Mouse (Mus musculus) lung, adult 2 months (tissue): ENCODE results near the gene Eno4. TPM values are rescaled to one million over a fixed set of nuclear protein-coding genes. Genes with fewer than 3 reads are reported as not detected.

Experiments
- DNase-seq: peaks from one replicate; pipeline ENCODE4 v3.0.0; 2022
- H3K4me1 ChIP-seq: fragments of 200-500 bp; 2 replicates; pipeline ENCODE4 v1.6.1; 2011; ENCODE audit warnings: low read length; ENCODE audit not compliant: control insufficient read depth, insufficient read depth
- H3K4me3 ChIP-seq: fragments of 200-500 bp; replicated peaks from 2 replicates; pipeline ENCODE3; 2011; ENCODE audit warnings: low read depth, mild to moderate bottlenecking, control low read depth, low read length; ENCODE audit errors: extremely low read depth
- CTCF ChIP-seq: fragments of 200-500 bp; IDR thresholded peaks from 2 replicates; pipeline ENCODE4 v1.5.1; 2011; ENCODE audit warnings: mild to moderate bottlenecking, low read length, control low read depth; ENCODE audit not compliant: insufficient read depth
- POLR2A ChIP-seq: fragments of 200-500 bp; IDR thresholded peaks from 2 replicates; pipeline ENCODE4 v1.6.1; 2011; ENCODE audit warnings: low read depth, mild to moderate bottlenecking, control low read depth, low read length, borderline replicate concordance; ENCODE audit errors: extremely low read depth
- WGBS: fragments of 180-500 bp; shearing (Covaris S2); methylation state at CpG from one replicate; pipeline ENCODE4 v1.1.7; 2018; 5-methylcytosine and 5-hydroxymethylcytosine counted together
- polyA plus RNA-seq: library from polyadenylated mRNA; depleted of rRNA; stranded (reverse); fragments of >200 nt; gene quantifications from 2 replicates; pipeline ENCODE4 v1.2.3, GENCODE M21; 2012

The Eno4 gene
- polyA plus RNA-seq, 1 experiment: 4.6 TPM

GRCm38 (mm10) chr19:58968731-58969506, 25.7 kb downstream of the Eno4 start:
- Histone ChIP-seq H3K4me3 (no peak overlapping the region), H3K4me1 (no peaks in the 10 kb centered on the region)
- 33% methylated on average over 15 of the region's 15 CpGs for WGBS
- DNase-seq: no peak
- TF ChIP-seq POLR2A: no peak
- TF ChIP-seq CTCF: no peak

- no peak for DNase-seq
- no peaks in the 10 kb centered on the region for H3K4me1 ChIP-seq
- no peak overlapping the region for H3K4me3 ChIP-seq
- WGBS: 69% methylated on average over 13 of the region's 13 CpGs
- TF ChIP-seq POLR2A: no peak
Measured at GRCm38 (mm10) chr19:58970826-58971225, 27.6 kb downstream of the Eno4 start.

DNA sequence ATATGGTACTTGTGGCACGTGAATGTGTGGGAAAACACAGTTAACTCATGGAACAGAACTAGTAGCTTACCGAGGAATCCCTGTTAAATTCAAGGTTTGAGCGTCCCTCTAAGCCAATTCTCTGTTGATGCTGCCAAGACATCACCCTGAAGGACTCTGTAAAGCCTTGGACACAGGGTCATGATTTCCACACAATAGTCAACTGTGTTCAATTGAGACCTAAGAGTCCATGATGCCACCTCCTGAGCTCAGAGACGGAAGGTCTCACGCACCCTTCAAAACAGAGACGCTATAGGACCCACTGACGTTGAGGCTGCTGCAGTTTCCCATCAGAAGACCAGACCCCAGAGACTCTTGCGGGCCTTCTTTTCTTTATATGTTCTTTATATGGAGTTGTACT, 30.9 kb downstream of the Eno4 start:
- WGBS: 89% methylated on average over 8 of the region's 8 CpGs
- TF ChIP-seq CTCF (no peak), POLR2A (no peak)

DNA sequence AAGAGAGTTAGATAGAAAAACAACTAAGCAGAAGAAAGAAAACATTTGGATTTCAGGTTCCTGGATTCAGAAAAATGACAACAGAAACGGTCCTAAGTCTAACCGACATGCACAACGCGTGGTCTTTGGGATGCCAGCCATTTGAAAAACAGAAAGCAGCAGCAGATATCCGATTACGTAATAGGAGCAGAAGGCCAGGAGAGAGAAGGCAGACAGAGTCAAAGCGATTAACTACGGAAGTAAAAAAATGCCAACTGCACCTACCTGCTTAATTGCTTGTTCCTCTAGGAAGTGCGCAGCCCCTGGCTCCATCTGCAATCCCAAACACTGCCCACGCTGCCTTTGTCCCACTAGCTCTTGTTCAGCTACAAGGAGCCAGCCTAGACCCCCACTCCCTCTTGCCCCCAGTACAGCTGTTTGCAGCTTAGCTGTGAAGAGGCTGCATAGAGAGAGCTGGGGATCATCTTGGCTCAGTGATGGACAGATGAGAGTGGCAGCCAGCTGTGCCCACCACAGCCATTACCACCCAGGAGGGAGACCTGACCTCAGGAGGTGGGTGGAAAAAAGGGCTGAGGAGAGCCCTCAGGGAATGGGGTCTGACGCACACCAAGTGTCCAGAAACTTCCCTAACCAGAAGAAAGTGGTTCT, 32.1 kb downstream of the Eno4 start:
- no peak for TF ChIP-seq POLR2A
- no peak for TF ChIP-seq CTCF
- Histone ChIP-seq H3K4me1 (no peaks in the 10 kb centered on the region), H3K4me3 (no peak overlapping the region)
- DNase-seq: no peak
- 79% methylated on average over 11 of the region's 11 CpGs for WGBS

More for the DNA sequence above, 30.9 kb downstream of the Eno4 start:
- Histone ChIP-seq H3K4me1 (no peaks in the 10 kb centered on the region), H3K4me3 (no peak overlapping the region)
- DNase-seq: no peak

DNA sequence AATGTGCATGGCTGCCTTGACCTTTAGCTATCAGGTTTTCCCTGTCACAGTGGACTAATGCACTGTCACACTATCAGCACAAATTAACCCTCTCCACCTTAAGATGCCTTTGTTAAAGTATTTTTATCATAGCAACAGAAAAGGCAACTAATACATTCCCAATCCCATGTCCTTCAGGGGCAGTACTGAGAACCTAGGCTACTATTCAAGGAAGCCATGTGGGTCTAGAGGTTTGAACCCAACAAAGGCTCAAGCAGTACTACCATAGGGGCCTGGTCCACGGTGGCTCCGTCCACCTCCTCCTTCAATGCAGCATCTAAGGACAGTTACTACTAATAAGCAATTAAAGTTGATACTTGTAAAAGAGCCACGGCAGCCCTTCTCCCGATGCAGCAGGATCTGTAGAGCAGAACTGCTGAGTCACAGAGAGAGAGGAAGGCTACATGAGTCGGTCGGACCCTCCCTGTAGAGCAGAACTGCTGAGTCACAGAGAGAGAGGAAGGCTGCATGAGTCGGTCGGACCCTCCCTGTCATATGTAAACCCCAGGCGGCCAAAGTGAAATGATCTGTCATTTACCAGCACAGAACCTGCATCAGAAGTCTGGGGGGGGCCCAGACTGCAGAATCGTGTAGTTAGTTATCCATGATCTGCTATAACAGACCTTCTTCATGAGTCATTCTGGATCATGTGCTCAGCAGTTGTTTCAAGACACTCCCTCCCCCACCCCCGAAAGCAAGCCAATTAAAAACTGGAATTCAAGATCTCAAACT, 35.4 kb downstream of the Eno4 start:
- 64% methylated on average over 11 of the region's 11 CpGs for WGBS
- TF ChIP-seq CTCF (no peak), POLR2A (no peak)

DNA sequence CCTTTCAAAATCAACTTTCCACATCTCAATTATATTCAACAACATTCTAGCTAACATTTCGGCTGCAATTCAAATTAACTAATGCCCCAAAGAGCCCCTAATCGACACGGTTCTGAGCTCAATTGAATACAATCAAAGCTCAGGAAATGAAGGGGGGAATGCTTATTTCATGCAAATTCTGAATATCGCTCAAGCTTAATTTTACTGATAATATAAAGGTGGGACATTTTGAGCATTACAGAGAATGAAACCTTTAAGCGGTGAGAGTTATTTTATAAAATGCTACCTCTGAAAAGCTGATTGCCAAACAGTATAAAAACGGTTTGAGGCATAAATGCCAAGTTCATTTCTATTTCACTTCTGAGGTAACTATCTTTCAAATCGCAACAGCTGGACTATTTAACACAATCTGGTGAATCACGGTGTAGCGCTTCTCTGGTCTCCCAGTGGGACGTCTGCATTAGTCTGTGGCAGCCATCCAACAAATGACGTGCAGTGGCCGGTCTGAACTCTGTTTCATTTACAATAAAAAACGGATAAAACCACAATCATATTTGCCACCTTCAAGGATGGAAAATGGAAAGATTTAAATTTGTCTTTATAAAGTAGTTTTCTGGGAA, 36.3 kb downstream of the Eno4 start:
- DNase-seq: no peak
- Histone ChIP-seq H3K4me3 (no peak overlapping the region), H3K4me1 (no peaks in the 10 kb centered on the region)
- WGBS: 59% methylated on average over 13 of the region's 13 CpGs
- TF ChIP-seq CTCF: no peak
- TF ChIP-seq POLR2A: no peak

More for the DNA sequence above, 35.4 kb downstream of the Eno4 start:
- no peaks in the 10 kb centered on the region for H3K4me1 ChIP-seq
- no peak for DNase-seq
- no peak overlapping the region for H3K4me3 ChIP-seq

DNA sequence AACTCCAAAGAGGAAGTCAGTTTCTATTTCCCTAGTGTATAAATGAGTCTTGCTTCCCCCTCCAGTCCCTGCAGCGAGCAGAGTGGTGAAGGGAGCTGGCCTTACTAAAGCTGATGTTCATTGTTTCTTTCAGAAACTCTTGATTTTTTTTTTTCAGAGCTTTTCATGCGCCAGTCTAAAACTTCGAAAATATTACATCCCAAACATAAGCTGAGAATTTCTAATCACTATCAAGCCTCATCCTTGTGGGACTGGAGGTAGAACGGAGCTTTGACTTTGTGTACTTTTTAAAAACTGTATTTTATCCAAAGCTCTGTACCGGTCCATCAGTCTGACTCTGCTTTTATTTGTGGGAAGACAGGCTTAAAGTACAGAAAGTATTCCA, 36.8 kb downstream of the Eno4 start:
- Histone ChIP-seq H3K4me3 (no peak overlapping the region), H3K4me1 (no peaks in the 10 kb centered on the region)
- WGBS: 69% methylated on average over 5 of the region's 5 CpGs
- no peak for TF ChIP-seq CTCF
- TF ChIP-seq POLR2A: no peak
- no peak for DNase-seq

DNA sequence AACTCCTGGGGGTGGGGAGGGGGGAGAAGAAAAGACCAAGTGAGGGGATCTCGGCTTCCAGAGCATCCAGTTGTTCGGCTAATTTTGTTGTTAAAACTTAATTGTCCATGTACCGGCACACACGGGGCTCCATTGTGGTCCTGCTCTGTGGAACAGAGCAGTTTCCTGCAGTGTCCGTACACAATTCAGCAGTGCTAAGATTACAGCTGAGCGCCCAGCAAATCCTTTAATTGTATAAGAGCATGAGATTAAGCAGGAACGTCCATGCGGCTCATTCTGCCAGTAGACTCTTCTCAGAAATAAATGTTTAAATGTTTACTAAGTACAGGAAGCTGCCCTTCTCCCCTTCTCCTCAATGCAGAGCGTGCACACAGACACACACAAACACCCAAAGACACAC, 38.3 kb downstream of the Eno4 start:
- 47% methylated on average over 9 of the region's 9 CpGs for WGBS
- DNase-seq: no peak
- Histone ChIP-seq H3K4me1 (no peaks in the 10 kb centered on the region), H3K4me3 (no peak overlapping the region)
- TF ChIP-seq CTCF: no peak
- TF ChIP-seq POLR2A: no peak

GRCm38 (mm10) chr19:59002827-59003226, 59.6 kb downstream of the Eno4 start:
- TF ChIP-seq POLR2A (no peak), CTCF (no peak)
- Histone ChIP-seq H3K4me1 (no peaks in the 10 kb centered on the region), H3K4me3 (no peak overlapping the region)
- DNase-seq: no peak
- WGBS: 86% methylated on average over 6 of the region's 6 CpGs
